Mouse (Mus musculus) cerebellum, adult 2 months (tissue): Measurements from ENCODE around the gene Kcnj8.

ENCODE experiments used
- CTCF ChIP-seq: fragments of 200-500 bp; IDR thresholded peaks from 2 replicates; pipeline ENCODE4 v1.5.1; 2011; ENCODE audit warnings: low read depth, mild to moderate bottlenecking, control low read depth, low read length, moderate library complexity, borderline replicate concordance; ENCODE audit not compliant: insufficient read depth
- POLR2A ChIP-seq: fragments of 200-500 bp; IDR thresholded peaks from 2 replicates; pipeline ENCODE4 v1.6.1; 2011; ENCODE audit warnings: low read length, control low read depth, borderline replicate concordance; ENCODE audit not compliant: insufficient read depth

GRCm38 (mm10) chr6:142572876-142573275 is 1.5 kb upstream of the Kcnj8 start:
- no peak for TF ChIP-seq CTCF
- TF ChIP-seq POLR2A: no peak
